Mouse (Mus musculus): ENCODE measurements at regions not wholly inside any gene's neighbourhood (a gene's known extent, or its start where the extent isn't known, plus 50 kb on each side); places are given as distances from the start of the nearest gene placed in this dataset.

DNA sequence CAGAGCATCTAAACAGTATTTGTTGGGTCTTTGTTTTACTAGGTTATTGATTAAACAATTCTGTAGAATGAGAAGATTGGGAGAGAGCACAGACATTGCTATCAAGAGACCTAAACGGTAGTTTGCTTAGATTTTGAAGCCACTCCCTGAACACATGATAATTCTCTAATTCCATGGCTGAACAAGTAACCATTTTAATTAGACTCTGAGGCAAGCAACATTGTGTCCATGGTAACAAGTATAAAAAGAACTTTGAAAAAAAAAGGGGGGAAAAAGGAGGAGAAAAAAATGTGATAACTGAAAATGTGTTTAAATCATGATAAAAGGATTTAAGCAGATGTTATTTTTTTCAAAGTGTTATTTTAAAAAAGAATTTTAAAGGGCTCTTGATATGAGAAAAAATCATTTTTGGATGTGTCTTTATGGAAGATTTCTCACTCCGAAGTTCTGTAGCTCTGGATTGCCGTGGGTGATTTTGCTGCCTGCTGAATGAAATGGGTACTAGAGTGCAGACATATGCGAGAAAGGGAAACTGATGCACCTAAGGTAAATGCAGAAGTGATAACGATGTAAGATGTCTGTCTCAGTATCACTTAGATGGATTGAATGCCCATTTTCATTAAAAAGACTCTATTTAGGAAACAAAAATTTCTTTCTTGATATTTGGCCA lies 1166.9 kb upstream of the Zeb2 start:
- TF ChIP-seq POLR2A (IDR thresholded peaks at IDR 0.05; ENCODE audit: borderline replicate concordance, control insufficient read depth, low read depth, low read length) (no peak), CTCF (IDR thresholded peaks at IDR 0.05; ENCODE audit: control insufficient read depth, insufficient read depth, low read length) (no peak)
